Mouse (Mus musculus) fat pad, adult 2 months (tissue): ENCODE results near the gene Stim2.

Experiments
- DNase-seq: peaks from one replicate; pipeline ENCODE4 v3.0.0-alpha.2; 2011; ENCODE audit warnings: low read depth, low spot score; ENCODE audit errors: extremely low read depth

The Stim2 gene

DNA sequence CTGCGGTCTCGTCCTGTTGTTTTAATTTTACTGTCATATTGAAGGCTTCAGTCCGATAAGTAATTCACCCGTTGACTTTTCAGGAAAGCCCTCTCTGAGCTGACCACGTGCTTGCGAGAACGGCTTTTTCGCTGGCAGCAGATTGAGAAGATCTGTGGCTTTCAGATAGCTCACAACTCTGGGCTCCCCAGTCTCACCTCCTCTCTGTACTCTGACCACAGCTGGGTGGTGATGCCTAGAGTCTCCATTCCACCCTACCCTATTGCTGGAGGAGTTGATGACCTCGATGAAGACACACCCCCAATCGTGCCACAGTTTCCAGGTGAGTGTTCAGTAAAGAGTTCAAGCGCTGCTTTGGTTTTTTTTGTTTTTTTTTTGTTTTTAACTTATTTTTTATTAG, 112.5 kb downstream of the Stim2 start:
- no peak for DNase-seq

DNA sequence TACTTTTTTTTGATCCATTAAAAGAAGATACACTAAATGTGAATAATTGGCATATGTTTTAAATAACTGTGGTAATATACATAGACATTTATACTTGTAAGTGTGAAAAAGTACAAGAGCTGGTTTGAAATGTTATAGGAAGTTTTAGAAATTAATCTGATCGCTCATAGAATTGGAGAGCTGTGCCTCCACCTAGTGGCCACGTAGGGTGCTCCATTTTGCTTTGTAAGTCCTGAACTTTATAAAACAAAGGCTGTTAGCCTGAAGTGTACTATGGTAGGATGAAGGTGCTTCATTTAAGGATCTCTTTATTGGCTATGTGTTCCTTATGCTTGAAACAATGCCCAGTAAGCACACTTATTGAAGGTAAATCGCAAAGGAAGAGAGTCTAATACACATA, 115.0 kb downstream of the Stim2 start:
- DNase-seq: no peak

DNA sequence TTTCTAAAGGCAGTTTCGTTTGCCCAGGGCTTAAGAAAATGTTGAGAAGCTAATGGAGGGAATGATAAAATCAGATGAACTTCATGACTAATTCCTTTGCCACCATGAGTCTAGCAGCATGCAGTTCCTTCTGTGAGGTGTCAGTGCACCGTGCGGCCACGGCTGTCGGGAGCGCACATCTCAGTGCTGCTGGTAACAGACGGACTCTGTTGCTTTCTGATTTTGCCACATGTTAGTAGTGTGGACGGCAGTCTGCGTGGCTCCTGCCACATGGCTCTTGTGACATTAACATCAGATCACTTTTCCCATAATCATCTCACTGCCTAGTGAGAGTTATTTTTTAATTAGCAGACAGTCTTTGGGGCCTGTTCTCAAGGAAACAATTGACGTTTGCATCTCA, 118.2 kb downstream of the Stim2 start:
- no peak for DNase-seq

DNA sequence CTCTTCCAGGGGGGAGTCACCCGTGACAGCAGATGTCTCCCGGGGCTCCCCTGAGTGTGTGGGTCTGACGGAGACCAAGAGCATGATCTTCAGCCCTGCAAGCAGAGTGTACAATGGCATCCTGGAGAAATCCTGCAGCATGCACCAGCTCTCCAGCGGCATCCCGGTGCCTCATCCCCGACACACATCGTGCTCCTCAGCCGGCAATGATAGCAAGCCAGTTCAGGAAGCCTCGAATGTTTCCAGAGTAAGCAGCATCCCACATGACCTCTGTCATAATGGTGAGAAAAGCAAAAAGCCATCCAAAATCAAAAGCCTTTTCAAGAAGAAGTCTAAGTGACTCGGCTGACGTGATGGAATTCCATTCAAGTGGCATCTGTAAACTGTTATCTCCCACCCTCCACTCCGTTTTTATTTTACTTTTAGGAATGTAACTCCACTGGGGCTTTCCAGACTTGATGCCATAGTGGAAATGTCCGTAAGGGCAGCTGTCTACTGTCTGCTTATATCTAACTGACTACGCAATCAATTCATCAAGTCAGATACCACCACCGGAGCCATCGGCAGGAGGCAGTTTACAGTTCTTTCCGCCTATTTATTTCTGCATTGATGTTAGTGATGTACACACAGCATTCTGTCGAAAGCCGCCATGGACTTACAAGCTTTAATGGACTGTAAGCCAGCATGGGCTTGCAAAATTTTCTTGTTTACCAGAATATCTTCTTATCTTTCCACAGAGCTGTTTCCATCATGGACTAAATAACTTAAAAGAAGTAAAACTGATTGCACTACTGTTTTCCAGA, 120.3 kb downstream of the Stim2 start:
- DNase-seq: no peak

DNA sequence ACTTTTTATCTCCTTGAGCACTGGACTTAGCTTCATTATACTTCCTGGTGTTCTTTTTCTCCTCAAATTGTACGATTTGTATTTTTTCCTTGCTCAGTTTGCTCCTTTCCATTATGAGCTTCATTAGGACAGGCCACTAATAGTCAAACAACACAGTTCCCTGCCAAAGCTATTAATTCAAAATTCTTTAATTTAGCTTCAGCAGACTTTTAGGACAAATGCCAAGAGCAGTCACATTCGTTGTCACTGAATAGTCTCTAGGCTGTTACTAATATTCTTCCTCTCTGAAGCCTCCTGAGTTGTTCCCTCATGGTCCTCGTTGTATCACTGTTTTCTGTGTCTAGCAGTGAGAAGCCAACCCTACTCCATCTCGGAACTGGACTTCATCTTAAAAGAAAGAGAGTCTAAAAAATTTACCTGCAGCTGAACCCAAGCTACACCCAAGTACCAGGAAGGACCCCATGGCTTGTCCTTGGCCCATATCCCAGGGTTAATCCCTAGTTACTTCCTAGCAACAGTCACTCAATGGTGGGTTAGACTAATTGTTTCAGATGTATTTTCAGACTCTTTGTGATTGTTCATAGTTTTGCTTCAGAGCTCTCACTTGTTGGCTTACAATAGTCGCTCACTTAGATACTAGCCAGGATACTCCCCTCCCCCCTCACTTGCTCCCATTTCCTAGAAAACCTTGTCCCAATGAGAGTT, 149.9 kb downstream of the Stim2 start:
- no peak for DNase-seq

DNA sequence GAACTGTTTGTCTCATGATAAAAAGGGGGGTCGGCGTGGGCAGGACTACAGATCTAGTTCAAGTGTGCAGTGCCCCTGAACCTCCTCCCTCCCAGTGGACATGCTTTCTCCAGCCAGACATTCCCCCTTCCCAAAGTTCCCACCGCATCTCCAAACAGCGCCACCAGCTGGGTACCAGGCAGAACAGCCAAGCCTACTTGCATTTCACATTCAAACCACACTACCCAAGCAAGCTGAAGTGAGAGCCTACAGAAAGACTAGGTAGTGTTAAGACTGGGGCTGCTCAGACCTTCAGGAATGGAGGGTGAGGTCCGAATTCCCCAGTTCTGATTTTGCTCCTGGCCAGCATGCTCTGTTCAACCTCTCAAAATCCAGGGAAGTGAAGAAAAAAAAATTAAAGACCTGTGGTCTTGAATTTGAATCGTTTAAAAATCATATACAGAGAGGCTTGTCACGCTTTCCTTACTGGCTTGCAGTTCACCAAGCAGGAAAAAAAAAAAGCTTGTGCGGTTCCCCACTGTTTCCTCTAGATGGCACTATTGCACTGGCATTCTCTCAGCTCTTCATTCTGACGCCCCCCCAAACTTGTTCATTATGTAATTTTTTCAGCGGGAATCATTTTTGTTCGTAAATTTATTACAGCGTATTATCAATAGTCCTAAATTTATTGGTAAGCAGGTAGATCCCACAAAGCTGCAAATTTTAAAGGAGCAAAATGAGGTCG, 156.4 kb downstream of the Stim2 start:
- DNase-seq: no peak

DNA sequence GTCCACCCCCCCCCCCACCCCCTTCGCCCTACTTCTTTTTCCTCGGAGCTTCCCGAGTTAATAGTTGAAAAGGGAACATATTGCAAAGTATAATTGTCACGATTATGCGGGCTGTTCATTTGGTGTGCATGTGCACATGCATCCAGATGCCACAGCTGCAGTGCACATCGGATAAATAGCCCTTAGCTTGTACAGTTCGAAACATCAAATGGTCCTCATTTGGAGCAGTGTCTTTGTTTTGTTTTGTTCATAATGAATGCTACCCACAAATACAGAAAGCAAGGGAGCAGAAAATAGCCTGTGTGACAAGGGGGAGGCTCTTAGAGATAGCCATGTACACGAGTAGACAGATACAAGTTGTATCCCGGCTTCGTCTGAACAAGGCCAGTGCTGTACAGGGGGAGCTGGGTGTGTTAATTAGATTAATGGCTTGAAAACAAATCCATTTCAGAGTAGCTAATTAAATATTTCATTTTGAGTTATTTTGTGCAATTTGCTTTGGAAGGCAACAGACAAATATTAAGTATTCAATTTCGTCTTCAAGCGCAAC, 157.0 kb downstream of the Stim2 start:
- DNase-seq: no peak

DNA sequence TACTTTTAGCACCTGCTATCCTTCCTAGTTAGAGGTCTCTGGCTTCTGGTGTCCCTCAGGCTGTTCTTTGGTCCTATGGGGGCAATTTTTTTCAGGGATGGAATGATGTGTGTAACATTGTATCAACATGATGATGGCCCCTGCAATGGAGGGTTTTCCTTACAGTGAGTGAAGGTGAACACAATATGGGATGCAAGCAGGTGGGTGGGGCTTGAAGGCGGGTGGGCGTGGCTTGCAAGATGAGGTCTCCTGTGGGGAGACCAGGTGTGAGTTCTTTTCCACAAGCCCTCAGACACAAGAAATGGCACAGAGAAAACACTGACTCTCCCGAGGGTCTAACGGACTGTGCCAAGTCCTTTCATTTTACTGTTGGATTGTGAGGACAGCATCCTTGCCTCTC, 157.6 kb downstream of the Stim2 start:
- DNase-seq: no peak

DNA sequence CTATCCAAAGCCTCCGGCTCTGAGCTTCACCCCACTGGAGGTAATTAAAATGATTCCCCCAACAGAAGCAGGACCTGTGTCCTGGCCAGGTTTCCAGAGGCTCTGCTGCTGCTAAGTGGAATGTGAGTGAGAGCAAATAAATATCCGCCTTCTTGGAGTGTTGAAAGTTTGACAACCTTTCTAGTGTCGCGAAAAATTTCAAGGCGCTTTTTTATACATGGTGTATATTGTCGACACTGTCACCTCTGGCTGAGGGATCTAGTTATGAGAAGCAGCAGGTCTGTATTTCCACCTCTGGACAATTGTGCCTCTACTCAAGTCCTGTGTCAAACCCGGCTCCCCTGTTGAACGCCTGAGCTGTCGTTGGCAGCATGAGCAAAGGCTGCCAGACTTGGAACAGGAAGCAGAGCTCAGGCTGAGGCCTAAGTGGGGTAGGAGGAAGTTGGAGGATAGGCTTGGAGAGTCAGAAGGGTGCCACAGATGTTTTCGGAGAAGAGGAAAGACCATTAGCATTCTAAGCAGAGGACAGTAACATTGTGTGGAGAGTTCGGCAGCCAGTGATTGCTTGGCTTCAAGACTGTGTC, 158.7 kb downstream of the Stim2 start:
- DNase-seq: no peak

DNA sequence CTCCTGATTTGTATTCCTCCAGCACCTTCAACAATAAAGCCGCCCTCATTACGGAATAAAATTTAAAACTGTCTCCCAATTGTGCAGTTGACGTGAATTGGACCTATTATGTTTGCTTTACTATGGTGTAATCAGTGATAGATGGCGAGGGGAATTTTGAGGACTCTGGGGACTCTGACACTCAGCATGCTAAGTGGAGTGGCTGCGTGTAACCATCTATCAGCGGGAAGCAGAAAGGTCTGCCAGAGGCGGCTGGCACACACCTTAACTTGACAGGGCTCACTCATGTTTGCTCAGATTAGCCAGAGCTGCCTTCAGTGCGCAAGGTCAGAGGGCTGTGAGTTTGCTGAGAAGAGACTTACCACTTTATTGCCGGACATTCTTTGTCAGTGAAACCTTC, 159.9 kb downstream of the Stim2 start:
- no peak for DNase-seq

DNA sequence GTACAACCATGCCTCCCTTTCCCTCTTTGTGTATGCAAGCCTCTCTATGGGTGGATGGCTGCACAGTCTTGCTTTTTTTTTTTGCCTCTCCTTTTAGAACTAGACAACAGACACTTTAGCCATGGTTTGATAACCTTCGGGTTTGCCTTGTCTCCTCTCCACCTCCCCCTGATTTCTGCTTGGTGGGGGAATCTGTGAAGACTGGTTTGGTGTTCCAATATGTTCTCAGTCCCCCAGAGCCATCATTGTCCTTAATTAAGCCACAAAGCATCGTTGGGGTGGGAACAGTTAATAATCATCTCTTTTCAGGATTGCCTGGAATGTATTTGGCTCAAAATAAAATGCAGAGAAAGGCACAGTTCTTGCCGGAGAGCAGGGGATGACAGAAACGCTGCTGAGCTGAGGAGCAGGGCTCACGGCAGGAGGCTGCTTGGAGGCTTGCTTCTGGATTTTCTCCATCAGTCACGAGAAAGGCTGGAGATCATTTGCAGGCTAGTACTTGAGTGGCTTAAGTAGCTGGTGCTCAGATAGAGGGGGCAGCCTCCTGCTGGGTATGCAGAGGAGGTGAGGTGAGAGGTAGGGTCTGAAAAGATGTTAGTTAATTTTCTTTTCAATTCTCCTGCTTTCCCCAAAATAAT, 161.0 kb downstream of the Stim2 start:
- DNase-seq: no peak

DNA sequence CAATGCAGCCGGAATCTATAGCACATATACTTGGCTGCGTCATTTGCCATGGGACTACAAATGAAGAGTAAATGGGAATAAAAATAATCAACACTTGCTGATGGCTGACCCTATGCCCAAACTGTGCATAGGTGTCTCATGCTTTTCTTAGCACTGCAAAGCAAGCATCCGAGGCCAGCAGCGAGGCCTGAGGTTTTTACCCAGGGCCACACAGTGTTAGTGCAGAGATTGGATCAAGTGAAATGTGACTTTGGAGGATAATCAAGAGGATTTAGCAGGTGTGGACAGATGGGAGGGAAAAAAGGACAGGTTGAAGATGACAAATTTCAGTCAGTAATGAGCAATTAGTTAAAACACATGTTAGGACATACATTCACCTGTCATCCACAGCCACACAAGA, 162.3 kb downstream of the Stim2 start:
- no peak for DNase-seq

DNA sequence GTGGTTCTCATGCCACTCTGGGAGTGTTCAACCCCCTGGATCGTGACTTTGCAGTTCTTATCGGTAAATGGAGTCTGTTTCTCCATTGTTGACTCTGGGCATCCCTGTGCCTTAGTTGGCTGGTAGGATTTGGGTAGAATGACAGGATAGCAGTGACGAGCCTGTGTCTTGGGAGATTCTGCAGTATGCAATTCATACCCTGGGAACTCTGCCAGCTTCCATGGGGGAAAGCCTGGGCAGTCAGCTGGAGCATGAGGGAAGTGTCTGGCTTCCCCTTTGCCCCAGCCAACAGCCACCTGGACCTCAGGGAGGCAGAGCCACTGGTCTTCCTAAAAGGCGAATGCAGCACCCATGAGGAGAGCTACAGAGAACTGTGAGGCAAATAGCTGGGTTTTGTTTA, 165.6 kb downstream of the Stim2 start:
- DNase-seq: no peak
